Mouse (Mus musculus) C2C12 (cell line): ENCODE measurements around the gene Bpifa5. TPM values are rescaled to one million over a fixed set of nuclear protein-coding genes. Genes with fewer than 3 reads are reported as not detected.
A peak's percentile ranks its signal among the peaks of the same experiment; 100 is the strongest.

ENCODE experiments used
- H3K27me3 ChIP-seq: one replicate; pipeline ENCODE4 v1.6.1; 2011; ENCODE audit not compliant: control insufficient read depth, insufficient read depth, insufficient read length
- H3K36me3 ChIP-seq: one replicate; pipeline ENCODE4 v1.6.1; 2011; ENCODE audit not compliant: control insufficient read depth, insufficient read depth
- H3K4me3 ChIP-seq: one replicate; pipeline ENCODE4 v1.5.1; 2011; ENCODE audit warnings: mild to moderate bottlenecking, control low read depth; ENCODE audit not compliant: poor library complexity, insufficient read depth, severe bottlenecking
- H3K79me2 ChIP-seq: one replicate; pipeline ENCODE4 v1.6.1; 2011; ENCODE audit not compliant: control insufficient read depth, insufficient read depth
- H3K79me3 ChIP-seq: one replicate; pipeline ENCODE4 v1.6.1; 2011; ENCODE audit warnings: low read depth, control low read depth
- H3ac ChIP-seq: one replicate; pipeline ENCODE3; 2011; ENCODE audit warnings: low read depth; ENCODE audit not compliant: control insufficient read depth, insufficient read length
- CEBPB ChIP-seq: IDR thresholded peaks from one replicate; pipeline ENCODE4 v1.6.1; 2011; ENCODE audit warnings: low read depth, mild to moderate bottlenecking, control low read depth, moderate library complexity
- CTCF ChIP-seq: IDR thresholded peaks from one replicate; pipeline ENCODE4 v1.5.1; 2011; ENCODE audit not compliant: control insufficient read depth, insufficient read depth, insufficient read length
- FOSL1 ChIP-seq: IDR thresholded peaks from one replicate; pipeline ENCODE4 v1.8.0; 2011; ENCODE audit warnings: mild to moderate bottlenecking, low read length; ENCODE audit not compliant: poor library complexity, insufficient read depth, severe bottlenecking
- MAX ChIP-seq: IDR thresholded peaks from one replicate; pipeline ENCODE4 v1.6.1; 2011; ENCODE audit warnings: mild to moderate bottlenecking, control low read depth
- MYOD1 ChIP-seq: IDR thresholded peaks from one replicate; pipeline ENCODE4 v1.6.1; 2011; ENCODE audit warnings: low read depth; ENCODE audit not compliant: control insufficient read depth, insufficient read length
- MYOG ChIP-seq: IDR thresholded peaks from one replicate; pipeline ENCODE4 v1.6.1; 2011; ENCODE audit not compliant: control insufficient read depth, insufficient read length; ENCODE audit errors: extremely low read depth
- USF1 ChIP-seq: IDR thresholded peaks from one replicate; pipeline ENCODE4 v1.6.1; 2011; ENCODE audit warnings: low read depth, mild to moderate bottlenecking, control low read depth, moderate library complexity
- polyA plus RNA-seq: library from polyadenylated mRNA; unstranded; fragments of >200 nt; fragmentation: generic; extraction: Trizol; gene quantifications from one replicate; pipeline ENCODE4 v1.2.1, GENCODE M21; 2012; ENCODE audit warnings: missing spikeins

The Bpifa5 gene
- polyA plus RNA-seq, 1 experiment = not detected

GRCm38 (mm10) chr2:154185319-154185718 is 22.9 kb downstream of the Bpifa5 start:
- H3K27me3 ChIP-seq = no peaks in the 10 kb centered on the region
- H3ac ChIP-seq = no peak overlapping the region
- H3K36me3 ChIP-seq = no peaks in the 10 kb centered on the region
- no peaks in the 10 kb centered on the region for H3K79me2 ChIP-seq
- TF ChIP-seq FOSL1 (no peak), MAX (no peak), USF1 (no peak), CEBPB (no peak), MYOG (no peak), CTCF (no peak), MYOD1 (no peak)
- H3K4me3 ChIP-seq = no peak overlapping the region
- no peaks in the 10 kb centered on the region for H3K79me3 ChIP-seq

DNA sequence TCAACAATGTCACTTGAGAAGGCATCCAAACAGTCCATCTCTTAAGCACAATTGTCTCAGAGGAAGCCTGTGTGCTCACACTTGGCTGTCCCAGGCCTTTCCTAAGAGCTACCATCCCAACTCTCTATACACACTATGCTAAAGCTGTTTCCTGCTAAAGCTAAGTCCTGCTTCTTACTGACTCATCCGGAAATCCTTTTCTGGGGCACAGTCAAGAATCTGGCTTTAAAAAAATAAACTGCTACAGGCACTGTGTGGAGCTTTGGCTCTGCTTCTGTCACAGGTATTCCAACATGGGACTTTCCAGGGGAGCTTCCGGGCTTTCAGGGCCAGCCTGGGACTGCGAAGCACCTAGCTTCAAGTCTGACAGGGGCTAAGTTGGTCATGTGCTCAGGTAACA is 23.3 kb downstream of the Bpifa5 start:
- Histone ChIP-seq H3K36me3 (no peaks in the 10 kb centered on the region), H3K79me3 (no peaks in the 10 kb centered on the region), H3K79me2 (no peaks in the 10 kb centered on the region), H3K4me3 (no peak overlapping the region), H3K27me3 (no peaks in the 10 kb centered on the region), H3ac (no peak overlapping the region)
- TF ChIP-seq CTCF = no peak
- TF ChIP-seq CEBPB = no peak
- TF ChIP-seq MAX = no peak
- no peak for TF ChIP-seq MYOD1
- TF ChIP-seq USF1 = no peak
- TF ChIP-seq MYOG = no peak
- no peak for TF ChIP-seq FOSL1

GRCm38 (mm10) chr2:154187468-154187867 is 25.1 kb downstream of the Bpifa5 start:
- TF ChIP-seq MYOD1 (no peak), CEBPB (no peak), MYOG (no peak), USF1 (peak; percentile 77), CTCF (no peak)
- Histone ChIP-seq H3K27me3 (no peaks in the 10 kb centered on the region), H3ac (no peak overlapping the region)

DNA sequence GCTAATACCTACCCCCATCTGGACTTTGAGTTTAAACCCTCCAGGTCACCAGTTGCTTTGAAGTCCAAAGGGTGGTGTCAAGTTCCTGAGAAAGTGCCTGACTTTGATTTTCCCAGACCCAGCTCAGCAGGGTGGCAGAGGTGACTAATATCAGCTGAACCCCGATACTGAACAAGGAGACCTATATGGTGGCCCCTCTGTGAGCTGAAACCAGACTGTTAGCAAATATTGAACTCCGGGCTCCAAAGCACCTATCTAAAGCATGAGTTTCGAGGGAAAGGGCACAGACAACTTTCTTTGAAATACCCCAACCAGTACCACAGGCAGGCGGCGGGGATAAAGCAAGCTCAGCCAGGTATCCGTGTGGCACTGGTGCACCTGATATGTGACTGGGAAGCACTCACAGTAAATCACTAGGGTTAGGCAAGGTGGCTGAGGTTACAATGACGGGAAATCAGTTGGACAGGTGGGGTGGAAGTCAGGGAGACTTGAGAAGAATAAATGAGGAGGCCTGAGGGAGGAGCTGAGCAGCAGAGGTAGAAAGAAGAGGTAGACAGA is 27.5 kb downstream of the Bpifa5 start:
- Histone ChIP-seq H3K36me3 (no peaks in the 10 kb centered on the region), H3K4me3 (no peak overlapping the region), H3ac (no peak overlapping the region)

More at GRCm38 (mm10) chr2:154187468-154187867, 25.1 kb downstream of the Bpifa5 start:
- Histone ChIP-seq H3K79me2 (no peaks in the 10 kb centered on the region), H3K4me3 (no peak overlapping the region), H3K79me3 (no peaks in the 10 kb centered on the region), H3K36me3 (no peaks in the 10 kb centered on the region)

DNA sequence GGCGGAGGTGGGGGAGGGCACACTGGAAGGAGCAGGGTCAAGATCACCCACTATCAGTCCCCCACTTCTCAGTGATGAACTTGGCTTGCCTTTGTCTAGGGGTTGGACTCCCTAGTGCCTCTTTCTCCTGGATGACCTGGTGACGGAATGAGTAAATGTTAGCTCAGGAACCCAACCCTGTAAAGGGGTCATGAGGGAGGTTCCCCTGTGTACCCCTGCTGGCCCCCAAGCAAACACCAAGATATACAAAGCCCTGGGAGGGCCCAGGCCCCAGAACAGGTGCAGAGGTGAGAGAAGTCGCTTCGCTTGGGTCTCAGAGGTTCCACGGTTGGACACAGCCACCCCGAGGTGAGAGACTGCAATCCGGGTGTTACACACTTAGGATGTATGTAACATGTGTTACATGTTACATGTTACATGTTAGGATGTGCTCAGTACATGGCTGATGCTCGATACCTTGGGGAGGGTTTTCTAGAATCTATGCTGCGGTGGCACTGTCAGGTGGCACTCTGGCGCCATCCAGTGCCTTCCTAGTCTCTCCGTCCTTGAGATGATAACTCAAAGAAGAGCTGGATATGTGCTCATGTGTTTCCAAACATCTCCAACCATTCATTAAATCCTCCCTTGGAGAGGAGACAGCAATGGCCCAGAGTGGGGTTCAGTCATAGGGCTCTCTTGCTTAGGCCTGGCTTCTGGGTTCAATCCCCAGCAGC is 28.3 kb downstream of the Bpifa5 start, which contains the start of gene Bpifb1:
Bpifb1 (plus strand) TSS at position 273 of the 713 bp plus-strand sequence.
- Histone ChIP-seq H3K36me3 (no peaks in the 10 kb centered on the region), H3ac (no peak within 1 kb of the TSS), H3K79me2 (no peaks in the 10 kb centered on the region), H3K79me3 (no peaks in the 10 kb centered on the region), H3K27me3 (no peaks in the 10 kb centered on the region), H3K4me3 (no peak within 1 kb of the TSS)
- no peak for TF ChIP-seq CEBPB
- TF ChIP-seq MYOD1 = no peak
- no peak for TF ChIP-seq USF1
- TF ChIP-seq MAX = no peak
- TF ChIP-seq FOSL1 = no peak
- no peak for TF ChIP-seq MYOG
- TF ChIP-seq CTCF = no peak

More for the DNA sequence above, 27.5 kb downstream of the Bpifa5 start:
- TF ChIP-seq CTCF (no peak), MYOD1 (no peak), MAX (no peak), FOSL1 (no peak), USF1 (no peak), MYOG (no peak), CEBPB (no peak)
- H3K79me3 ChIP-seq = no peaks in the 10 kb centered on the region
- H3K27me3 ChIP-seq = no peaks in the 10 kb centered on the region
- H3K79me2 ChIP-seq = no peaks in the 10 kb centered on the region
